Mouse (Mus musculus) kidney, postnatal 4 days (tissue): Measurements from ENCODE around the gene Vma21.

Source experiments
- DNase-seq, 2 experiments: peaks; one replicate each; pipeline ENCODE4 v3.0.0; 2021; ENCODE audit warnings: mixed read lengths in 2 of 2

The Vma21 gene

DNA sequence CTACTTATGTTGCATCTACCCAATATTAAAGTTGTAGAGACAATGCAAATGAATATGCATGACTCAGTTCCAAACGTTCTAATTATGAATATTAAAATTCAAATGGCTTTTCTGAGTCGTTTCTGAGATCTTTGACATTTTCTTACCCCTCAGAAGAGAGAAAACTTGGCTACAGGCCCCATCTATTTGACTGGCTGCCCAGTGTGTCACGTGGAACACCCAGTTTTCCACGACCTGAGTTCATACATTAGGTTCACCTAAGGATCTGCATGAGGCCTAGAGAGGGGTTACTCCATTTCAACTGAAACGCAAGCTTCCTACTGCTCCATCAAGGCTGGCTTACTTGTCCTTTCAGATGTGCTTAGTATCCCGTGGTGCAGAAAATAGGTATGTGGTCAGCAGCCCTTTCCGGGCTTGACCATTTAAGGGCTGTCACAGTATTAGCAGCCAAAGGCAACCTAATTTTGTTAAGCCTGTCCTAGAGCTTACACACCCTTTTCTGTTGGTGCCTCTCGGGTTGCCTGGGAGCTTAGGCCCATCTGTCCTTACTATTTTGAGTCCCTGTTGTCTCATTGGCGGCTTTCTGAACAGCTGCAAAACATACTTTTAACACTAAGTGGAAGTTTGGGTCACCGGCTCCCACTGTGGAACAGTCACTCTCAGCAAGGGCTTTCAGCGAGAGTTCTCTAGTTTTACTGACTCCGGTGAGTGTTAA is at the start of gene Vma21:
Vma21 (plus strand) TSS at position 294 of the 715 bp plus-strand sequence.
- DNase-seq = peak; percentile 2 to 5

DNA sequence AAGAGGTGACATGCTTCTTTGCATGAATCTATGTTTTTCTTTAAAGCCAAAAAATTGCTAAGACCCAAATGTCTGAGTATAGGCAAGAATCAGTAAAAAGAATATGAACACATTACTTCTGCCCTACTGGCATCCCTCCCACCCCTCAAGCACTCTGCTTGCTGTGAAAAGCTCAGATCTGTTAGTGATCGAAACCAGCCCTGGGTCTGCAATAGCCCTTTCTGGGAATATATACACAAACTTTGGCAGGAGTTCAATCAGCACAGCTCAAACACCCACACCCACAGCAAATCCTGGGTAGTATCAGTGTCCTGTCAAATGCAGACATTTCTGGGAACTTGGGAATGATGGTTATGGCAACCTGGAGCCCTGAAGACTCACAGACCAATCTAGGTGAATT is 47.8 kb upstream of the Vma21 start:
- no peak for DNase-seq

- peak; percentile 3 to 4 for DNase-seq
Observed at GRCm38 (mm10) chrX:71791106-71791505, 24.6 kb upstream of the Vma21 start.

DNA sequence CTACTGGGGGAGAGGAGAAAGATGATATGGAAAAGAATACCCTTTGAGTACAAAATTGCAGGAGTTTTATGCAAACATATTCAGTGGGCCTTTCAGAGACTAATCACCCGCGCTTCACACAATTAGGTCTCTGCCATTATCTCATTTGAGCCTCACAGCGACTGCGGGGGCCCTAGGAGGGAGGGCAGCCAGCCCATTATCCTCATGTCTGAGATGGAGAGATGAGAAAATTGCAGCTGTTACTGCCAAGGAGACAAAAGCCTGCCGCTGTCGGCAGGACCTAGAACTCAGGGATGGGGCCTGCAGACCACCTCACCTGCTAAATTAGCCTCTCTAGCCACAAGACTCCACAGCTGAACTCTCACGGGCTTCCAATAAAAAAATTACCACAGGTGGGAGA is 18.0 kb upstream of the Vma21 start:
- DNase-seq = no peak

DNA sequence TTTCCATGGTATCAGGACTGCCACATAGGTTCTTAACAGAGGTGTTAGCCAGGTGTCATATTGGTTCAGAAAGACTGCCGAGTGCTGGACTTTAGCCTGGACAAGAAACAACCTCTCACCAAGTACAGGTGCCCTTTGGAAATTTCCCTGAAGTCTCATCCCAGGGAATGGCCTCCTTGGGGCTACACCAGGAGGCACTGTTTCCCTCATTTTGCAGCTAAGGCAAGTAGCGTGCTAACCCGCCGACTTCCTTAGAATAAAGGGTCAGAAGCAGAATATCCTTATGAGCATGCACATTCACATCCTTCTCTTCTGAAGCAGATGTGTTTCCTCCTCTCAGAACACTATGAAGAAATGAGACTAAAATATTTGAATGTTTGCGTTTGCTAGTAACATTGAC is 16.8 kb upstream of the Vma21 start:
- peak; percentile 17 to 18 for DNase-seq

- DNase-seq = peak in 1 of 2 experiments; percentile 6
Observed at GRCm38 (mm10) chrX:71811966-71812835, 3.5 kb upstream of the Vma21 start.

DNA sequence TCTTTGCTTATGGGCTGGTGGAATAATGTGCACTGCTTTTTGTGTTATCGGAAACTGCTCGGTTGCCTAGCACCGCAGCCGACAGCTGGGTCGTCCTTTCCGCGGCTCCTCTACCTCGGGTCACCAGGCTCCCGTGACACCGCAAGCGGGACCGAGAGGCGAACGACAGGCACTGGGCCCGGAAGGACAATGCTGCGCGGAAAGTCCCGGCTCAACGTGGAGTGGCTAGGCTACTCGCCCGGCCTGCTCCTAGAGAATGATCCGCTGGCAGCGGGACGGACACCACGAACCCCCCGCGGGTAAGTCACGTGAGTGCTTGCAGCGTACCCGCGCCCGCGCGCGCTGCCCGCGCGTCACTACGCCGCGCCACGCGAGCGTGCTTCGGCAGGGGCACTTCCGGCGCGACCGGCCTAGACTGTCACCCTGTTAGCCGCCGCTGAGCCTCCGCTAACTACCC is 705 bp downstream of the Vma21 start:
- peak; percentile 86 to 92 for DNase-seq

DNA sequence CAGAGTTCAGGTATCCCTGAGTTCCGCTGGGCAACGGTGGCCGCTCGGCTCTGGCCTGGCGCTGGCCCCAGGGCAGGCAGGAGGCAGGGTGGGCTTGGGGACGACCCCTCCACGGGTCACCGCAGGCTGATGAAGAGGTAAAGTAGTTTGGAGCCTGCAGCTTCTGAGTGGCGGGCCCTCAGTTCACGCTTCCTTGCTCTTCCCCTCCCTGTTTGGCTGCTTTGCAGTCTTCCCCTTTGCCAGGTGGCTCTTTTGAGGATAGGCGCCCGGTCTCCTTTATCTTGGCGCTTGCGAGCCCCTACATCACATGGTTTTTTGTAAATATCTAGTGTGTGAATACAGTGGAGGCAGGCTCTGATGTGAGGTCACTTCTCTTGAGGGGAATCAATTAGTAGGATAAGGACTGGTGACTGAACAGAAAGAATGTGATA is 1.2 kb downstream of the Vma21 start:
- DNase-seq = no peak

DNA sequence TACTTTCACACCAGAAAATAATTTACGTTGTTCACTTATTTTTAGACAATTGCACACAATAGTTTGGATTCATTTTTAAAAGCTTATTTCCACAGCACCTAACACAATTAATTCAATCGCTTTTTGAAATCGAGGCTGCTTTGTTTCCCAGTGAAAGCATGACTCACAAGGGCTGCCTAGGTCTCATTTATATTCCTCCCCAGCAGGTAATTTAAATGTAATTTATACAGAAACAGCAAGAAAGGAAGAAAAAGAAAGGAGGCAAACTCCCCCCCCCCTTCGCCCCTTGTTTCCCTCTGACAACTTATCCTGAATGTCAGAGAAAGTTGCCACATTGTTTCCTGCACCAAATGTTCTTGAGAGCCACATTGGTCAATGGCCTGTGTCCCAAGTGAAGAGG is 23.2 kb downstream of the Vma21 start:
- no peak for DNase-seq

- peak; percentile 4 to 6 for DNase-seq
Observed at GRCm38 (mm10) chrX:71846696-71847095, 31.0 kb downstream of the Vma21 start.

GRCm38 (mm10) chrX:71853798-71854197 is 38.1 kb downstream of the Vma21 start:
- no peak for DNase-seq
